Mouse (Mus musculus): Measurements from ENCODE around the gene Lipc. TPM values are rescaled to one million over a fixed set of nuclear protein-coding genes. Genes with fewer than 3 reads are reported as not detected.

The Lipc gene
- total and polyA plus RNA-seq, 2 experiments from 2014 or later = not detected

DNA sequence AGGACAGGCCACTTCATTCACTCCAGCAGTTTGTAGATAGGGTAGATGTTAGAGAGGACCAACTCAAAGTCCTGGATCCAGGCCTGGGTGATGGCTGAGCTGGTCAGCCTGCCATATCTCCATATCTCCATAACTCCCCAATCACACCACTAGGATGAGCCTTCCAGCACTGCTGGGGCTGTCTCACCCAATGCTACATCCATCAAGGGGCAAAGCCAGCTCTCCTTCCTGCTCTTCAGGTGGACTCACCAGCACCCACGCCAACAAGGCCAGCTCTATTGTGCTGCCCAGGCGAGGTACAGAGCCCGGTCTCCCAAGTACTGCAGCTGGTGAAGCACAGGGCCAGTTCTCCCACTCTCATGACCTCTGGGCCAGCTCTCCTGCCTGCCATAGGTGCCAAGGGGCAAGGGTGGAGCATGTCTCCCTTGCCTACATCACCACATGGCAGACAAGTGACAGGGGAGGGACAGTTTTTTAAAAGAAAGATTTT is 31.0 kb upstream of the Lipc start:
- WGBS = 96% methylated on average over 3 of the region's 3 CpGs
- no peaks in the 10 kb centered on the region for H3K4me1 ChIP-seq (ENCODE audit: insufficient read depth, low read length)
- H3K27me3 ChIP-seq (ENCODE audit: insufficient read depth, low read length) = no peaks in the 10 kb centered on the region
- TF ChIP-seq CTCF (IDR thresholded peaks at IDR 0.05) = no peak
- no peak overlapping the region for H3K4me3 ChIP-seq (ENCODE audit: low read depth, low read length)
- H3K4me2 ChIP-seq (ENCODE audit: low read depth, low read length, poor library complexity, severe bottlenecking) = no peak overlapping the region
- H3K9ac ChIP-seq (replicated peaks; ENCODE audit: low read length, poor library complexity, severe bottlenecking) = no peak overlapping the region
- ATAC-seq (ENCODE audit: low FRiP score) = no peak
- H3K36me3 ChIP-seq (ENCODE audit: insufficient read depth, low read length) = no peaks in the 10 kb centered on the region
- DNase-seq (ENCODE audit: low spot score) = no peak
- no peak overlapping the region for H3K27ac ChIP-seq (ENCODE audit: low read depth, low read length)
- no peaks in the 10 kb centered on the region for H3K9me3 ChIP-seq (ENCODE audit: low read length)

- no peak for DNase-seq (ENCODE audit: low spot score)
Measured at GRCm38 (mm10) chr9:70981721-70982120, 29.7 kb upstream of the Lipc start.

DNA sequence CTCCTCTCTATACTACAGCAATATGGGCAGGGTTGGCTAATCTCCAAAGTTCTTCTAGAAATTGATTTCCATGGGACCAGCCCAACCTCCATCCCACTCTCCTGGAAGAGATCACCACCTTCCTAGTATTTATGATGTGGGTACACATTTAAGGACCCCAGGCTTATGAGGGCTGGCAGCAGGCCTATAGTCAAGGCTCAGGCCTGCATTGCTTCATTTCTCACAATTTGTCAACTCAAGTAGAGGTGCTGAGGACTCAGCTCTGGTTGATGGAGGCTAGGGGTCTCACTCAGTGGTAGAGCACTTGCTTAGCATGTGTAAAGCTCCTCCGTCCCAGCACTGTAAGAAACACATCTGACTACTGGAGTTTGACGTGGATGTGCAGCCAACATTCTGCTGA is 27.6 kb upstream of the Lipc start:
- WGBS = 99% methylated on average over 2 of the region's 2 CpGs
- no peak for TF ChIP-seq CTCF (IDR thresholded peaks at IDR 0.05)
- no peak overlapping the region for H3K27ac ChIP-seq (ENCODE audit: low read depth, low read length)

More at GRCm38 (mm10) chr9:70981721-70982120, 29.7 kb upstream of the Lipc start:
- H3K27me3 ChIP-seq (ENCODE audit: insufficient read depth, low read length) = no peaks in the 10 kb centered on the region
- no peak overlapping the region for H3K4me3 ChIP-seq (ENCODE audit: low read depth, low read length)
- WGBS = 90% methylated on average over 1 of the region's 1 CpGs
- H3K4me1 ChIP-seq (ENCODE audit: insufficient read depth, low read length) = no peaks in the 10 kb centered on the region
- H3K27ac ChIP-seq (ENCODE audit: low read depth, low read length) = no peak overlapping the region
- no peak overlapping the region for H3K4me2 ChIP-seq (ENCODE audit: low read depth, low read length, poor library complexity, severe bottlenecking)
- H3K9ac ChIP-seq (replicated peaks; ENCODE audit: low read length, poor library complexity, severe bottlenecking) = no peak overlapping the region
- H3K9me3 ChIP-seq (ENCODE audit: low read length) = no peaks in the 10 kb centered on the region
- H3K36me3 ChIP-seq (ENCODE audit: insufficient read depth, low read length) = no peaks in the 10 kb centered on the region
- no peak for ATAC-seq (ENCODE audit: low FRiP score)
- no peak for TF ChIP-seq CTCF (IDR thresholded peaks at IDR 0.05)

DNA sequence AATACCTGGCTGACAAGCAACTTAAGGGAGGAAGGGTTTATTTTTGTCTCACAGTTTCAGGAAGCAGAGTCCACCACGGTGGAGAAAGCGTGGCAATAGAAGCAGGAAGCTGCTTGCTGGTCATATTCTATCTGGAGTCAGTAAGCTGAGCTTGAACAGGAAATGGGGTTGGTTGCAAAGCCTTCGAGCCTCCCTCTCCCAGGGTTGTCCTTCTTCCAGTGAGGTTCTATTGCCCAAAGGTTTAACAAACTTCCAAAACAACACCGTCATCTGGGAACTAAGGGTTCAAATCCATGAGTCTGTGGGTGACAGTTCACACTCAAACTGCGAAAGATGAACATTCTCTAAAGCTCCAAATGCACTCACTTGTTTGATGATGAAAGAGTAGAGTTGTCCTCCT is 27.1 kb upstream of the Lipc start:
- no peaks in the 10 kb centered on the region for H3K36me3 ChIP-seq (ENCODE audit: insufficient read depth, low read length)
- TF ChIP-seq CTCF (IDR thresholded peaks at IDR 0.05) = no peak
- H3K9ac ChIP-seq (replicated peaks; ENCODE audit: low read length, poor library complexity, severe bottlenecking) = no peak overlapping the region
- ATAC-seq (ENCODE audit: low FRiP score) (no peak), DNase-seq (ENCODE audit: low spot score) (no peak)
- no peak overlapping the region for H3K4me3 ChIP-seq (ENCODE audit: low read depth, low read length)
- no peak overlapping the region for H3K4me2 ChIP-seq (ENCODE audit: low read depth, low read length, poor library complexity, severe bottlenecking)
- 86% methylated on average over 5 of the region's 5 CpGs for WGBS
- no peaks in the 10 kb centered on the region for H3K27me3 ChIP-seq (ENCODE audit: insufficient read depth, low read length)
- H3K27ac ChIP-seq (ENCODE audit: low read depth, low read length) = no peak overlapping the region
- H3K9me3 ChIP-seq (ENCODE audit: low read length) = no peaks in the 10 kb centered on the region
- no peaks in the 10 kb centered on the region for H3K4me1 ChIP-seq (ENCODE audit: insufficient read depth, low read length)

More for the DNA sequence above, 27.6 kb upstream of the Lipc start:
- Histone ChIP-seq H3K27me3 (ENCODE audit: insufficient read depth, low read length) (no peaks in the 10 kb centered on the region), H3K36me3 (ENCODE audit: insufficient read depth, low read length) (no peaks in the 10 kb centered on the region), H3K9ac (replicated peaks; ENCODE audit: low read length, poor library complexity, severe bottlenecking) (no peak overlapping the region), H3K4me1 (ENCODE audit: insufficient read depth, low read length) (no peaks in the 10 kb centered on the region), H3K4me2 (ENCODE audit: low read depth, low read length, poor library complexity, severe bottlenecking) (no peak overlapping the region), H3K4me3 (ENCODE audit: low read depth, low read length) (no peak overlapping the region), H3K9me3 (ENCODE audit: low read length) (no peaks in the 10 kb centered on the region)
- ATAC-seq (ENCODE audit: low FRiP score) (no peak), DNase-seq (ENCODE audit: low spot score) (no peak)

DNA sequence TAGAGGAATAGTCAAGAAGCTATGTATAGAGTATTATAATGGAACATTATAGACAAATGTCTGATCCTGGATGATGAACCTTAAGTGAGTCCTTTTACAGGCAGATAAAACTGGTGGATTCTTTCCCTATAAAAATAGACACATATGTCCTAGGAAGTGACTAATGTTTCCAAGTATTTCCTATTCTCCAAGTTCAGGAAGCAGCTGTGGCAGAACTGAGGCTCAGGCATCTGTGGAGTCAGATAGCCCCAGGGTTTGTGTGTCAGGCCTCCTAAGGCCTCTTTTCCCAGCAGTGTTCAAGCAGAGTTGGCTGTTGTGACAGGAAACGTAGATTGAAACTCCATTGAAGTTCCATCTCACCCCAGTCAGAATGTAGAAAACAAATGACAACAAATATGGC is 25.4 kb upstream of the Lipc start:
- H3K27ac ChIP-seq (ENCODE audit: low read depth, low read length) = no peak overlapping the region
- no peaks in the 10 kb centered on the region for H3K36me3 ChIP-seq (ENCODE audit: insufficient read depth, low read length)
- no peak for TF ChIP-seq CTCF (IDR thresholded peaks at IDR 0.05)
- DNase-seq (ENCODE audit: low spot score) = no peak
- H3K4me1 ChIP-seq (ENCODE audit: insufficient read depth, low read length) = no peaks in the 10 kb centered on the region
- H3K27me3 ChIP-seq (ENCODE audit: insufficient read depth, low read length) = no peaks in the 10 kb centered on the region
- 47% methylated on average over 1 of the region's 1 CpGs for WGBS
- ATAC-seq (ENCODE audit: low FRiP score) = no peak
- H3K4me3 ChIP-seq (ENCODE audit: low read depth, low read length) = no peak overlapping the region
- no peak overlapping the region for H3K4me2 ChIP-seq (ENCODE audit: low read depth, low read length, poor library complexity, severe bottlenecking)
- no peaks in the 10 kb centered on the region for H3K9me3 ChIP-seq (ENCODE audit: low read length)
- no peak overlapping the region for H3K9ac ChIP-seq (replicated peaks; ENCODE audit: low read length, poor library complexity, severe bottlenecking)

- no peak overlapping the region for H3K4me3 ChIP-seq (ENCODE audit: low read depth, low read length)
- no peak for TF ChIP-seq CTCF (IDR thresholded peaks at IDR 0.05)
- H3K9ac ChIP-seq (replicated peaks; ENCODE audit: low read length, poor library complexity, severe bottlenecking) = no peak overlapping the region
- DNase-seq (ENCODE audit: low spot score) = no peak
- no peaks in the 10 kb centered on the region for H3K36me3 ChIP-seq (ENCODE audit: insufficient read depth, low read length)
- H3K27me3 ChIP-seq (ENCODE audit: insufficient read depth, low read length) = no peaks in the 10 kb centered on the region
- H3K27ac ChIP-seq (ENCODE audit: low read depth, low read length) = no peak overlapping the region
- no peaks in the 10 kb centered on the region for H3K9me3 ChIP-seq (ENCODE audit: low read length)
- ATAC-seq (ENCODE audit: low FRiP score) = no peak
- WGBS = 94% methylated on average over 2 of the region's 2 CpGs
- no peak overlapping the region for H3K4me2 ChIP-seq (ENCODE audit: low read depth, low read length, poor library complexity, severe bottlenecking)
- no peaks in the 10 kb centered on the region for H3K4me1 ChIP-seq (ENCODE audit: insufficient read depth, low read length)
Measured at GRCm38 (mm10) chr9:70975921-70976320, 23.9 kb upstream of the Lipc start.
